Mouse (Mus musculus): ENCODE results near the gene Lpcat4. TPM values are rescaled to one million over a fixed set of nuclear protein-coding genes. Genes with fewer than 3 reads are reported as not detected.

Lpcat4 gene
- total and polyA plus RNA-seq, 3 experiments = 12.3 to 75.2 (median 17.2) TPM

DNA sequence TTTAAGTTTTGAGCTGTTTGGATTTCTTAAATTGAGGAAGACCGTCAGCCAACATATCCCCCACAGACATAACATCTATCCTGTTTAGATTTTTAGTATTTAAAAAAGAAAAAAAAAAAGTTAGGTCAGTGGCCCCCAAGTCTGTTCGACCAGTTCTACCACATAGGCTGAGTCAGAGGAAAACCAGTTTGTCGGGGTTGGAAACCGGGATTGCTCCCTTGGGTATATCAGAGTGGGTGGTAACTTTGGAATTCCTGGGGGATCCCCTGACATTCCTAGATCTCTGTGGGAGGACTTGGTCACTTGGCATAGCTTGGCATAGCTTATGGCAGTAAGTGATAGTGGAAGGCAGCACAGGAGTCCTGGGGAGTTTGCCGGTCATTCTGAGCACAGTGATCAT, 6.0 kb downstream of the Lpcat4 start:
- H3K27ac ChIP-seq (ENCODE audit: insufficient read depth, low read depth) = no peak overlapping the region
- H3K4me3 ChIP-seq (replicated peaks in 1 of 3; ENCODE audit: low read depth in 2 of 3, low read length in 2 of 3, poor library complexity in 1 of 3) = no peak overlapping the region
- H3K9ac ChIP-seq (ENCODE audit: insufficient read depth, low read depth) = no peak overlapping the region
- in situ Hi-C loops (cut with MboI; ENCODE audit: low pct_ligation_motif_present, low pct_unique_long_range_greater_than_20kb, low sequenced_read_pairs) = no loop called here
- peaks cover 10% of the 10 kb centered on the region; the same call in 1 of the 2 replicates for H3K79me2 ChIP-seq (replicated peaks; ENCODE audit: control insufficient read depth, extremely low read depth, insufficient read depth, poor library complexity, severe bottlenecking)
- H3K27me3 ChIP-seq (replicated peaks) = no peaks in the 10 kb centered on the region
- peaks cover 22 to 83% of the 10 kb centered on the region in 2 experiments for H3K36me3 ChIP-seq (replicated peaks in 1 of 2; ENCODE audit: control insufficient read depth in 1 of 2, insufficient read depth in 1 of 2, low read length in 1 of 2)
- H3K4me2 ChIP-seq (ENCODE audit: insufficient read depth, low read depth, poor library complexity, severe bottlenecking) = no peak overlapping the region
- no peak for TF ChIP-seq USF1 (IDR thresholded peaks at IDR 0.05; ENCODE audit: low read depth, low read length)
- TF ChIP-seq NRF1 (IDR thresholded peaks at IDR 0.05; ENCODE audit: low read depth, low read length) = no peak
- no peak for TF ChIP-seq JUN (IDR thresholded peaks at IDR 0.05; ENCODE audit: insufficient read depth, low read depth, low read length)
- TF ChIP-seq MAZ (IDR thresholded peaks at IDR 0.05; ENCODE audit: low read depth, low read length) = no peak
- no peak for TF ChIP-seq NELFE (IDR thresholded peaks at IDR 0.05; ENCODE audit: low read depth, low read length)
- TF ChIP-seq HCFC1 (IDR thresholded peaks at IDR 0.05; ENCODE audit: low read depth, low read length) = no peak
- TF ChIP-seq USF2 (conservative IDR thresholded peaks at IDR 0.05; ENCODE audit: low read depth, low read length) = no peak
- TF ChIP-seq MEF2A (IDR thresholded peaks at IDR 0.05; ENCODE audit: borderline replicate concordance, low read depth, low read length) = no peak
- no peak for TF ChIP-seq MAFK (IDR thresholded peaks at IDR 0.05; ENCODE audit: insufficient replicate concordance, low read length)
- dilution Hi-C loops (cut with MboI; ENCODE audit: extremely low pct_ligation_motif_present, extremely low pct_unique_long_range_greater_than_20kb, low sequenced_read_pairs) = no loop called here
- H3K4me1 ChIP-seq (ENCODE audit: control insufficient read depth in 1 of 2, insufficient read depth in 2 of 2) = peaks cover 0 to 70% of the 10 kb centered on the region in 2 experiments; a peak in 2 of 4 replicates
- DNase-seq (ENCODE audit: extremely low read depth) = no peak
- no peaks in the 10 kb centered on the region for H3K9me3 ChIP-seq (replicated peaks; ENCODE audit: low read length)

DNA sequence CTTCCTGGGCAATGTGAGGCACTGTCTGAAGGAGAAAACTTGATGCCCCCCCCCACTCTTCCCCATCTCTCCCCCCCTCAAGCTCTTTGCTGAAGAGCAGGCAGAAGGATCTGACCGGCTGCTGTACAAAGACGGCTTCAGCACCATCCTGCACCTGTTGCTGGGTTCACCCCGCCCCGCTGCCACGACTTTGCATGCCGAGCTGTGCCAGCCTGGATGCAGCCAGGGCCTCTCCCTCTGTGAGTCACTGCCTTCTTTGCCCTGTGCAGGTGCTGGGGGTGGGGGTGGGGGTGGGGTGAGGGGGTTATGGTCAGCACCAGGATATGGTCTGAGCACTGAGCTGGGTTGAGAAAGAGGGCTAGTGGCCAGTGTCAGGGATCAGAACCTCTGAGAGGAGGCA, 6.9 kb downstream of the Lpcat4 start:
- Histone ChIP-seq H3K27me3 (replicated peaks) (no peaks in the 10 kb centered on the region), H3K9me3 (replicated peaks; ENCODE audit: low read length) (no peaks in the 10 kb centered on the region), H3K36me3 (replicated peaks in 1 of 2; ENCODE audit: control insufficient read depth in 1 of 2, insufficient read depth in 1 of 2, low read length in 1 of 2) (peaks cover 22 to 87% of the 10 kb centered on the region in 2 experiments), H3K27ac (ENCODE audit: insufficient read depth, low read depth) (no peak overlapping the region), H3K4me1 (ENCODE audit: control insufficient read depth in 1 of 2, insufficient read depth in 2 of 2) (peaks cover 0 to 62% of the 10 kb centered on the region in 2 experiments; a peak in 2 of 4 replicates), H3K4me3 (replicated peaks in 1 of 3; ENCODE audit: low read depth in 2 of 3, low read length in 2 of 3, poor library complexity in 1 of 3) (no peak overlapping the region), H3K9ac (ENCODE audit: insufficient read depth, low read depth) (no peak overlapping the region), H3K79me2 (replicated peaks; ENCODE audit: control insufficient read depth, extremely low read depth, insufficient read depth, poor library complexity, severe bottlenecking) (peaks cover 1% of the 10 kb centered on the region; the same call in 1 of the 2 replicates), H3K4me2 (ENCODE audit: insufficient read depth, low read depth, poor library complexity, severe bottlenecking) (no peak overlapping the region)
- in situ Hi-C loops (cut with MboI; ENCODE audit: low pct_ligation_motif_present, low pct_unique_long_range_greater_than_20kb, low sequenced_read_pairs) (no loop called here), dilution Hi-C loops (cut with MboI; ENCODE audit: extremely low pct_ligation_motif_present, extremely low pct_unique_long_range_greater_than_20kb, low sequenced_read_pairs) (no loop called here)
- TF ChIP-seq MAZ (IDR thresholded peaks at IDR 0.05; ENCODE audit: low read depth, low read length) (no peak), TCF12 (IDR thresholded peaks at IDR 0.05; ENCODE audit: low read depth, low read length) (peak; percentile 36; the same call in 1 of the 2 replicates), HCFC1 (IDR thresholded peaks at IDR 0.05; ENCODE audit: low read depth, low read length) (no peak)
- peak; percentile 45 for DNase-seq (ENCODE audit: extremely low read depth)

DNA sequence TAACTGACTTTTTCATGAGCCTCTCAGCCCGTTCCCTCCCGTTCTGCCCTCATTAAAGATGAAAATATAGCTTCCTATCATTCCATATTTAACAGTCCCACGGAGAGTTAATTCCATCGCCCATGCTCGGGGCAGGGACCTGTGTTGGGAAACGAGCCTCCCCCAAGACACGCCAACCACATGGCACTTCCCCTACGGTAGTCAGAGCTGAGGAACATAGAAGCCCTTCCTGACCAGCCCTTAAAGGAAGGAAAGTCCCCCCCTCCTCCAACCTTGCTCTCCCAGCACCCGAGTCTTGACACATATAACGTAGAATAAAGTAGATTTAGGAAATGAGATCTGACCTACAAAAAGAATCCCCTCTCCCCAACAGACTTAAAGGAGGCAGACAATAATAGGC, 8.1 kb downstream of the Lpcat4 start:
- dilution Hi-C loops (cut with MboI; ENCODE audit: extremely low pct_ligation_motif_present, extremely low pct_unique_long_range_greater_than_20kb, low sequenced_read_pairs) = no loop called here

More for the DNA sequence above, 8.1 kb downstream of the Lpcat4 start:
- Histone ChIP-seq H3K36me3 (replicated peaks in 1 of 2; ENCODE audit: control insufficient read depth in 1 of 2, insufficient read depth in 1 of 2, low read length in 1 of 2) (peaks cover 22 to 78% of the 10 kb centered on the region in 2 experiments), H3K9ac (ENCODE audit: insufficient read depth, low read depth) (no peak overlapping the region), H3K27ac (ENCODE audit: insufficient read depth, low read depth) (no peak overlapping the region), H3K4me1 (ENCODE audit: control insufficient read depth in 1 of 2, insufficient read depth in 2 of 2) (peaks cover 0 to 52% of the 10 kb centered on the region in 2 experiments; a peak in 2 of 4 replicates), H3K27me3 (replicated peaks) (no peaks in the 10 kb centered on the region), H3K4me3 (replicated peaks in 1 of 3; ENCODE audit: low read depth in 2 of 3, low read length in 2 of 3, poor library complexity in 1 of 3) (no peak overlapping the region), H3K79me2 (replicated peaks; ENCODE audit: control insufficient read depth, extremely low read depth, insufficient read depth, poor library complexity, severe bottlenecking) (no peaks in the 10 kb centered on the region), H3K4me2 (ENCODE audit: insufficient read depth, low read depth, poor library complexity, severe bottlenecking) (no peak overlapping the region), H3K9me3 (replicated peaks; ENCODE audit: low read length) (no peaks in the 10 kb centered on the region)
- no peak for DNase-seq (ENCODE audit: extremely low read depth)
- TF ChIP-seq NRF1 (IDR thresholded peaks at IDR 0.05; ENCODE audit: low read depth, low read length) = no peak
- no peak for TF ChIP-seq ETS1 (conservative IDR thresholded peaks at IDR 0.05; ENCODE audit: low read depth, low read length)
- no peak for TF ChIP-seq E2F4 (IDR thresholded peaks at IDR 0.05; ENCODE audit: insufficient replicate concordance, low read depth, low read length)
- TF ChIP-seq MXI1 (IDR thresholded peaks at IDR 0.05; ENCODE audit: low read depth, low read length) = no peak
- no peak for TF ChIP-seq TCF12 (IDR thresholded peaks at IDR 0.05; ENCODE audit: low read depth, low read length)
- TF ChIP-seq ZMIZ1 (IDR thresholded peaks at IDR 0.05; ENCODE audit: low read depth, low read length) = no peak
- no peak for TF ChIP-seq TBP (conservative IDR thresholded peaks at IDR 0.05; ENCODE audit: low read depth, low read length)
- no peak for TF ChIP-seq RAD21 (IDR thresholded peaks at IDR 0.05; ENCODE audit: low read depth, low read length)
- TF ChIP-seq MAFK (IDR thresholded peaks at IDR 0.05; ENCODE audit: insufficient replicate concordance, low read length) = no peak
- no peak for TF ChIP-seq PAX5 (IDR thresholded peaks at IDR 0.05; ENCODE audit: low read length)
- no peak for TF ChIP-seq CHD1 (IDR thresholded peaks at IDR 0.05; ENCODE audit: low read depth, low read length)
- no peak for TF ChIP-seq EP300 (IDR thresholded peaks at IDR 0.05; ENCODE audit: low read length)
- no peak for TF ChIP-seq POLR2AphosphoS2 (IDR thresholded peaks at IDR 0.05; ENCODE audit: low read depth, low read length)
- no peak for TF ChIP-seq POLR2A (IDR thresholded peaks at IDR 0.05; ENCODE audit: low read depth, low read length)
- no peak for TF ChIP-seq KAT2A (IDR thresholded peaks at IDR 0.05; ENCODE audit: insufficient replicate concordance, low read length)
- TF ChIP-seq GABPA (IDR thresholded peaks at IDR 0.05; ENCODE audit: insufficient replicate concordance, low read depth, low read length) = no peak
- no peak for TF ChIP-seq HCFC1 (IDR thresholded peaks at IDR 0.05; ENCODE audit: low read depth, low read length)
- no peak for TF ChIP-seq IRF4 (IDR thresholded peaks at IDR 0.05; ENCODE audit: low read depth, low read length)
- TF ChIP-seq CTCF (conservative IDR thresholded peaks at IDR 0.05 in 1 of 2, IDR thresholded peaks at IDR 0.05 in 1 of 2; ENCODE audit: low read depth in 2 of 2, low read length in 2 of 2) = no peak
- no peak for TF ChIP-seq NELFE (IDR thresholded peaks at IDR 0.05; ENCODE audit: low read depth, low read length)
- in situ Hi-C loops (cut with MboI; ENCODE audit: low pct_ligation_motif_present, low pct_unique_long_range_greater_than_20kb, low sequenced_read_pairs) = no loop called here

Measured in CH12.LX (cell line).